Mouse (Mus musculus): ENCODE data around the gene Glg1.

DNA sequence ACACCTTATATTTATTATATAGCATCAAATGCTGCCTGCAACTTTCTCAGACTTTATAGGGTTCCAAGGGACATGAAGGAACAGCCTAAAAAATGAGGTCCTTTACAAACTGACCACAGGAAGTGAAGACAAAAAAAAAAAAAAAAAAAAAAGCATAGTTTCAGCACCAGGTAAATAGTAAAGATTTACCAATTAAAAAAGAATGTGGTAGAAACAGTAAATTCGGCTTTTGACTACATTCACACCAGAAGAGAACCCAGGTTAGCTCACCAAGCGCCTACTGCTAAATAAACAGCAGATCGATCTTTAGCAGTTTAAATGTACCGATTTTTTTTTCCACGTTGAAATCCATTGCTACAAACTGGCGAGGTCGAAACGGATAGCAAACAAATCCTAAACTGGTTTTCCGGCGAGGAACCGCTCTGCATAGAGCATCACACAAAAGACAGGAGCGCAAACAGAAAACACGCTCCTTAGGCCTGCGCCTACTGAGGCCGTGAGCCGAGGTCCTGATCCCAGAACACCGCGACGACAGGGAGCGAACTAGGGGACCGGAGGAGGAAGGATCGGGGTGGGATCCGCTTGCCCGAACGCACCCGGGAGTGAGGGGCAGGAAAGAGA, 896 bp downstream of the Glg1 start:
- no peak for TF ChIP-seq POLR2A (IDR thresholded peaks at IDR 0.05; ENCODE audit: low read depth, low read length)
- TF ChIP-seq CTCF (conservative IDR thresholded peaks at IDR 0.05; ENCODE audit: insufficient read depth, insufficient read length, low read depth, low read length), result no peak
